Mouse (Mus musculus) natural killer cell, adult 2 months (primary cell): ENCODE data around the gene Olfr223.
"Not testable (repeated sequence)": the region's sequence is repeated elsewhere in the genome, so short reads cannot be mapped to it uniquely, and the experiment has no call there.

Experiments
- DNase-seq, 2 experiments: peaks; one replicate each; pipeline ENCODE4 v3.0.0; 2022; ENCODE audit warnings: low spot score in 2 of 2

Gene Olfr223

DNA sequence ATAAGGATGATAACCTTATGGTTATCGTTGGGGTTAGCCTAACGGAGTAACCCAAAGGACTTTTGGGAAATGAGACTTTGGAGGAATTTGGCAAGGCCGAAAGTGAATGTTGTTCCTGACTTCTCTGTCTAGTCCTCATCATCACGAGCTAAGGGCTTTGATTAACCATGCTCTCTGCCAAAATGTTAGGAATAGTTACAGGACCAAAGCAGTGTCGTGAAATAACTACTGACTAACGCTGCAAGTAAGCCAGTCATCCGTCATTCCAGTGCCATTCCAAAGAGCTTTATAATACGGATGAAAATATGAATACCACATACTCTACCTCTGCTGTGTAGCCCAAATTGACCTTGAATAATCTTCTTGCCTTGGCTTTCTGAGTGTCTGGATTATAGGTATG, 3.9 kb upstream of the Olfr223 start:
- no peak for DNase-seq

DNA sequence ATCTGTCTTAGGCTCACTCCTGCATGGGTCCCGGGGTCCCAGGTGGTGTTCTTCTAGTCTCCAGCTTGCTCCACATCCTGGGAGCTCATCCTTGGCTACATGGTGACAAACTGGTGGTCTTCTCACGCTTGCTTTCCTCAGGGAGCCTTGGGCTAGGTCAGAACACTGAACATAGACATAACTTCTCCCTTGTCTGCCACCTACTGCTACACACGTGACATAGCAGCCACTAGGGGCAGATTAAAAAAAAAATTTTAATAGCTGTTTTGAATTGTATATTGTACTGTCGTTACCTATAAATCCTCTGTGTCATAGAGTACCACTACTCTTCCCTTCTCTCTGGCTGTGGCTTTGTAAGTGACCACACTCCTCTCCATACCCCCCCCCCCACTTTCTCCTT, 3.0 kb upstream of the Olfr223 start:
- no peak for DNase-seq

DNA sequence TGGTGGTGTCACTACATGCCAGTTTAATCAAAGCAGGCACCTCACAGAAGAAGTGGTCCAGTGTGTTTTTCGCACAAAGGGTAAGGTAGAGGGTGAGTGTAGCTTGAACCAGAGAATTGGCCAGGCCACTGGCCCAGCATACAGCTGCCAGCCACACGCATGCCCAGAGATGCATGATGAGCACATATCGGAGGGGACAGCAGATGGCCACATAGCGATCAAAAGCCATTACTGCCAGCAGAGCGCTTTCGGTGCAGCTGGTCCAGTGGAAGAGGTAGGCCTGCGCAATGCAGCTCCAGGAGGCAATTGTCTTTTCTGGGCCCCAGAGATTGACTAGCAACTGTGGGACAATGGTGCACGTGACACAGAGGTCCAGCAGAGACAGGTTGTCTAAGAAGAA, 3.6 kb downstream of the Olfr223 start:
- no peak for DNase-seq

DNA sequence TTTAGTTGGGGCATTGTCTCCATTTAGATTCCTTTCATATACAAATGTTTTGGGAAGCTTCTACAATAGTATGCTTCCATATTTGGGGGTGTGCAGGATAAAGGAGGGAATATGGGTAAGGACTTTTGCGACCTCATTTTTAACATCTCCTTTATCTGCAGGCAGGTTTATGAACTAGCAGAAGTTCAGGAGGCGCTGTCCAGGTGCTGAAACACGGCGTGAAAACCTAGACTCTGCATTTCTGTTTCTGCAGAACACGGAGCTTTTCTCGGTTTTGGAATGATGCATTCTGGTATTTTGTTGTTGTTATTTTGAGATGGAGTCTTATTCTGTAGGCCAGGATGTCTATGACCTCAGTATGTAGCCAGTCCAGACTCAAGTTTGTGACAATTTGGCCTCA, 8.6 kb downstream of the Olfr223 start:
- no peak for DNase-seq

DNA sequence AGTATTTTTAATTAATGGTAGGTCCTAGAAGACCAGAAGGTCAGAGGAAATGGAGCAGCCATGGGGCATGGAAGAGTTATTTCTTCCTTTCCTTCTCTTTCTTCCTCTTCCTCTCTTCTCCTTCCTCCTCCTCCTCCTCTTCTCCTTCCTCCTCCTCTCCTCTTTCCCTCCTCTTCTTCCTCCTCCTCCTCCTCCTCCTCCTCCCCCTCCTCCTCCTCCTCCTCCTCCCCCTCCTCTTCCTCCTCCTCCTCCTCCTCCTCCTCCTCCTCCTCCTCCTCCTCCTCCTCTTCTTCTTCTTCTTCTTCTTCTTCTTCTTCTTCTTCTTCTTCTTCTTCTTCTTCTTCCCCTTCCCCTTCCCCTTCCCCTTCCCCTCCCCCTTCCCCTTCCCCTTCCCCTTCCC, 17.0 kb downstream of the Olfr223 start, which contains the start of gene Olfr222:
Gene Olfr222, minus strand, starts transcription at position 101 of the 400 bp plus-strand sequence.
- DNase-seq = not testable (repeated sequence)

DNA sequence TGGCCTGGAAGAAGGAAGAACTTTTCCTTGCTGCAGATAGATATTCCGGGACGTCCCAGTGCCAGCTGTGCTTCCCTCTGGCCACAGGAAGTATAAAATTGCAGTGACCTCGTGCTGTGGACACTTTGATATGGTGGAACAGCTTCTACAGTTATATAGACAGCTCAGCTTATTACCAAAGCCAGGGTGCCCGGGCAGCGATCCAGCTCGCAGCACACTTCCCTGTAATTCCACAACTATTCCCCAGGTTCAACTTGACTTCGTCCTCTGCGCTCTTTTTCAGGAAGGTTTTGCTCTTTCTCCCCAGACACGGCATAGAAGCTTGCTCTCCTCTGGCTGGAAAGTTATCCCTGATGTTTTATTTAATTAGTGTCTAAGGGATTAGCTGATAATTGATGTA, 17.4 kb downstream of the Olfr223 start:
- no peak for DNase-seq

DNA sequence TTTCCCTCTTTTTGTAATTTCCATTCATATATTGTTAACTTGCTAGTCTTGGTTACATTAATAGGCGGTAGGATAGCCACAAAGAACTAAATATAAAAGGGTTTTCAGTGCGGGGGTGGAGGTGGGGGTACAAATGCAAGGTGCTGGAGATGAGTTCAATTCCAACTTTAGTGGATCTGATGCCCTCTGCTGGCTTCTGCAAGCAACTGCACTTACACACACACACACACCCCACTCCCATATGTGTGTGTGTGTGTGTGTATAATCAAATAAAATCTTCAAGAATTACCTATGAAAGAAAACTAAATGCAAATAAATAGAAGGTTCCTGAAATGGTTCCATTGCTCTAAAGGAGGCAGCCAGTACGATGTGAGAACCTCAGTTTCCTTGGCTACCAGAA, 23.8 kb downstream of the Olfr223 start:
- no peak for DNase-seq

DNA sequence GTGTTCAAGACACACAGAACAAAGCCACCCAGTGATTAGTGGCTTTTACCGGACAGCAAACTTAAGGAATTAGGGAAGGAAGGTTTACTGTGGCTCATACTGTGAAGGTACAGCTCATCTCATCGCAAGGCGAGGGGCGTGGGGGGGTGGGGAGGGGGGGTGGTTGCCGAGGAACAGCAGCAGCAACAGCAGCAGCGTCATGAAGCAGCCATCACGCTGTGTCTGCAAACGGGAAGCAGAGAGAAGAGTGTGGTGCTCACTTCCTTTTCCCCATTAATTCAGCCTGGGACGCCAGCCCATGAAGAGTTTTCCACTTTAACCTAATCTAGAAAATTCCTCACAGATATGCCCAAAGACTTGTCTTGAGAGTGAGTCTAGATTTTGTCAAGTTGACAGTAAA, 30.3 kb downstream of the Olfr223 start:
- no peak for DNase-seq

DNA sequence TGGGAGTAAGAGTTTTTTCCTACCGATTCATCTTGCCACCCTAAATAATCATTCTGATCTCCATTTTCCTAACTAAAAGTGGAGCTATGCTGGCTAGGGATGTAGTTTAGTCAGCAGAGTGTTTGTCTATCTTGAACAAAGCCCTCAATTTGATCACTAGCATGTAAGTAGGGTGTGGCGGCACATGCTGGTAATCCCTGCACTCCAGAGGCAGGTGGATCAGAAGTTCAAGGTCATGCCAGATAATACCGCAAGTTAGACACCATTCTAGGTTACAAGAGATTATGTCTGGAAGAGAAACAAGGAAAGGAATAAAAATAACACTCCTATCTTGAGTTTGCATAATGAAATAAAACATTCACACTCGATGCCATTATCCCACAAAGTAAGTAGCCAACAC, 30.8 kb downstream of the Olfr223 start:
- DNase-seq = no peak

DNA sequence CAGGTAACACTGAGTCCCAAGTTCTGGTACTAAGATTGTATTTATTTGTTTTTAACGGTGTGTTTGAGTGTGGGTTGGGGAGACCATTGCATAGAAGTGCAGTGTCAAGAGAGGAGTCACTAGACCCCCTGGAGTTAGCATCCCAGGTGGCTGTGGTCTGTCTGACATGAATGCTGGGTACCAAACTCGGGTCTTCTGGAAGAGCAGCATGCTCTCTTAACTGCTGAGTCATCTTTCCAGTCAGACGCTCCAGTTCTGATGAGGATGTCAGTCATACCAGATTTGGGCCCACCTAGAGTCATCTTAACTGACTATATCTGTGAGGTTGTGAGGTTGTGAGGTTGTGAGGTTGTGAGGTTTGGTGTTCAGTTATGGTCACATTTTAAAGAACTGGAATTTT, 32.2 kb downstream of the Olfr223 start:
- DNase-seq = no peak

DNA sequence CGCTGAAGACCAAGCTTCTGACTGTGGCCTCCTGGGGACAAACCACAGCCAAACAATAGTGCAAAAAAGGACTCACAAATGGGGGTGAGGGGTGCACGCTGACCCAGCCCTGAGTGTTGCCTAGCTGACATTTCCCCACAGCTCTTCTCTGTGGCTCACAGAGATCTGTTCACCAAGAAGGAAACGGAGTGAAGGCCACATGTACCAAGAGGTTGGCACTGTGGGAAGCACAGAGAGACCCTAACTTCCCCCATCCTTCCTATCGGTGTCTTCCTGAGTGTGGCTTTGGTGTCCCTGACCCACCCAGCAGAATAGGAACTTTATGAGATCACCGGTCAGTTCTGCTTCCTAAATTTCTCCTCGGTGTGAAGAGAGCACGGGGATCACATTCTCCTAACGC, 38.6 kb downstream of the Olfr223 start:
- no peak for DNase-seq

DNA sequence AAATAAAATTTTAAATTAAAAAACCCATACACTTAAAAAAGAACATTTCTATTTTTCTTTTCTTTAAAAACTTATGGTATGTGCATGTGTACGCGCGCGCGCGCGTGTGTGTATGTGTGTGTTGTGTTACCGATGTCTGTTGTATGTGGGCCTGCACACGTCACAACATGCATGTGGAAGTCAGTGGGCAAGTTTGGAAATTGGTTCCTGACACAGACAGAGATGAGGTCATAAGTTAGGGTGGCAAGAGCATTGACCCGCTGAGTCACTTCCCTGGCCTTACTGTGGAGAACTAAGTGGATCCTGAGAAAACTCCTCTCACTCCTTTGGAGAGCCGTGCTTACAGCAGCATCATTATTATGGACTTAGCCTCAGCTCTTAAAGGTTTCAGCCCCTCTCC, 39.0 kb downstream of the Olfr223 start:
- DNase-seq = no peak

DNA sequence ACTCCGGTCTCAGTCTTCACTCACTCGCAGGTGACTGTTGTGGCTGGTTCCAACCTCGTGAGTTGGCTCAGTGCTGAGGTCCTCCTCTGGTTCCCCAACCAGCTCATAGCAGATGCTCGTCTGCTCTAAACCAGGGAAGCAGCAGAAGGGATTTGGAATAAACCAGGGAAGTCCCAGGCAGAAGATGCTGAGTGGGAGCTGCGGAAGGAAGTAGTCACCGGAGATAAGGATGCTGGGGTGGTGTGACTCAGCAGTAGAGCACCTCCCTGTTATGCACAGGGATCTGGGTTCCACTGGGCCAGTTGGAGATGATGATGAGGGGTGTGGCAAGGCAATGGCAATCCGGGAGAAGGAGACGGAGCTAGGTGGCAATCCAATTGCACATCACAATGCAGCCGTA, 49.1 kb downstream of the Olfr223 start:
- no peak for DNase-seq

DNA sequence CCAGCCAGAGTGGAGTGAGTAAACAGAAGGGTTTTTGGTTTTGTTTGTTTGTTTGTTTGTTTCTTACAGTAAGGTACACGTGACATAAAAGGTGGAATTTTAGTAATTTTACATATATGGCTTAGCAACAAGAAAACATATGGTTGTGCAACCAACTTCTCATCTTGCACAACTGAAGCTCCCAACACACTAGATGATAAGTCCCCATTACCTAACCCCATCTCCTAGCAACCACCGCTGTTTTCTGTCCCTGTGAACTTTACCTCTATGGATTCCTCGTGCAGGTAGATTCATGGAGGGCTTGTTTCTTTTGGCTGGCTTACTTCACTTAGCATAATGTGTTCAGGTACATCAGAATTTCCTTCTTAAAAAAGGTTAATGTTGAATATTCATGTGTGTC, 49.7 kb downstream of the Olfr223 start:
- DNase-seq = no peak

DNA sequence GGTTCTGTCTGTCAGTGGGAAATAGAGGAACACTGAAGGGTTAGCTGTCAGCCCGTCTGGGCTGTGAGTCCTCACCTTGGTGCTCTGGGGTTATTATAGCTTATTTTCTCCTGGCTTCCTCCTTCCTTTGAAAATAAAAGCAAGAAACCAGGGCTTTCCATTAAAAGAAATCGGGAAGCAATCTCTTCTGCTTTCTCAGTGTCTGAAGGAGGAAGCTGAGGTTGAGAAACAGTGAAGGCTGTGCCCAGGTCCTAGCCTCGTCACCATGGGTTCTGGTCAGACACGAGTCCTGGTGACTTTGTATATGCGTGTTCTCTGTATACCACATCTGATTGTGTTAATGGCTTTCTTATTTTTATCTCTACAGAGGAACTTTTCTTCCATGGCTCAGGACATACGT, 50.6 kb downstream of the Olfr223 start:
- no peak for DNase-seq

DNA sequence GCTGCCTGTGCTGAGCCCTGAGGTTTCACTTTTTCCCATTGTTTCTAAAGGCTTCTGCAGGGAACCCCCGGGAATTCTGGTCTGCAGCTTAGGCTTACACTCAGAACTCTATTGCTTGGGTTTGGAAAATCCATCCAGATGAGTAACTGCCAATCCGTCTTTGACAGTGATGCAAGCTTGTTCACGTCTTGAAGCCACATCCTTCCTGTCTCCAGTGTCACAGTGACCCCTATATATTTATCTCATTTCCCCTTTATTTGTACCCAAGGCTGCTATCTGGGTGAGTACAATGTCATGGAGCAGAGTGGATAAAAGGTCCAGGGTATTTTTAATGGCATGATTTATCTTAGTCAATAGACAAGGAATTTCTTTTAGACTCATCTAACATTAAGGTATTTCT, 51.8 kb downstream of the Olfr223 start, which contains the start of gene Nlrp3:
Gene Nlrp3, plus strand, starts transcription at position 245 of the 400 bp plus-strand sequence.
- no peak for DNase-seq

DNA sequence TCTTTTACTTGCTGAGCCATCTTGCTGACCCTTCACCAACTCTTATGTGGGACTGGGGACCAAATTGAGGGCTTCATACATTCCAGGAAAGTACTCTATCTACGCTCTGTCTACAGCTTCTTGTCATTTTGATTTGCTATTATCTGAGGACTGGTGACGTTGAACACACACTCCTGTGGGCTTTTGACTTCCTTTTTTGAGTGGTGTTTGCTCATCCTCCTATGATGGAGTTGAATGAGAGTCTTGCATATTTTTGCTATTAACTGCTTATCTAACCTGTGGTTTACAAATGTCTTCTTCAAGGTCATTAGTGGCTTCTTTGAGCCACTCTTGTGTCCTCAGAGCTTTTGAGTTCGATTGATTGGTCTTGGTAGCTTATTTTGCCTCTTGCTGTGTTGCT, 53.0 kb downstream of the Olfr223 start:
- no peak for DNase-seq
